Mouse (Mus musculus) spleen, embryonic (tissue): ENCODE measurements around the gene Foxn1.

ENCODE experiments used
- CTCF ChIA-PET: fragments of 350-600 bp; sonication (Branson Sonifier 250); formaldehyde crosslinking; loops from one replicate; lab custom pipeline; 2022; lab: Charles Lee

Foxn1 gene

DNA sequence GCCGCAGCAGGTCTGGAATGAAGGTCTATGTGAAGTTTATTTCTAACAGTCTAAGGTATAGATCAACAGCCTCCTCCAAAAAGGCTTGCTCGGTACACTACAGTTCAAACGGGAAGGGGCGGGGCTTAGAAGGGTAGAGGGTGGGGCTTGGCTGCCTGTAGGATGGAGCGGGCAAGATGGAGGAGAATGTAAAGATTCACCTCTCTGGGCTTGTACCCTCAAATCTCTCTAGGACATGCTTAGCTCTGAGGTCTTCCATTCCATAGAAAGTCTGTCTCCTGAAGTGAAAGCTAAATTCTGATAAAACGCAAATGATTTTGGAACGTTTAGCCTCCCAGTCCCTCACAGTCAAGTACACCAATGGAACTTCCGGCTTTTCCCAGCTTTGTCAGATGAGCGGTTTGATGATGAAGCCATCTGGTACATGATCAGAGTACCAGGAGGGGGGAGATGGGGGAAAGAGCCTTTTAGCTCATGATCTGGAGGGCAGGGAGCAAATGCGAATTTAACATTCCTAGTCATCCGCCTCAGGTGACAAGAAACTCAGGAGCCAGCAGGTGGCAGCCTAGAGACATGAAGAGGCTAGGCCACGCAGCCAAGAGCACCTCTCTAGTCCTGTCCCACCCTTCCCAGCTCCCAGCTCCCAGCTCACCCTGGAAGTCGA, 26.1 kb downstream of the Foxn1 start:
- CTCF ChIA-PET: interaction anchor here (1.0 to 1.1 kb wide), 2 partner anchors 34 to 37 kb away, joined by 5 read pairs; no protein-coding TSS in a partner anchor

DNA sequence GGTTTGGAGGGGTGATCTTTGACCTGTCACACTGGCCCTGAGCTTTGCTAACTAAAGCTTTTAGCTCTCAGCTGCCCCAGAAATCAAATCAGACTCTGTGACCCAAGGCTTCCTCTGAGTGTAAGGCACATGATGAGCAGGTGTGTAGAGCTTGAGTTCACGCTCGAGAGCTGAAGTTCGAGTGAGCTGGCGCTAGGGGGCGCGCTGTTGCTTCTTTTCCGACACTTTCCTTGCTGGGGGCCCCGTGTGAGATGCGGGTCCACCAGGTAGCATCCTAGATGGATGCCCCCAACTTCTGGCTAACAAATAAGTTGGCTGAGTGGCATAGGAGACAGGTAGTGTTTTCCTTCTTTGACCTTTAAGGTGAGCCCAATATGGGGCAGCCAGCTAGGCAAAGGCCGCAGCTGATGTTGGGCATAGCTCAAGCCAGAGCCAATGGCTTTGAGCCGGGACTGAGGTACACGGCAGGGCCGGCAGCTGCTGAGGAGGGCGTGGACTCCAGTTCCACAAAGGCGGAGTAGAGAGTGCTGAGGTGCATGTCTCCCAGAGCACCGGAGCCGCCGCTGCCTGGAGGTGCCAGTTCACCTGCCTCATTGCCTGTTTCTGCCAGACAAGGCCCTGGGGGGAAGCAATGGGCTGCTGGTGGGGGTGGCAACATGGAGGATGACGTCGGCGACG, 27.9 kb downstream of the Foxn1 start:
- CTCF ChIA-PET: interaction anchor here (0.7 to 1.2 kb wide), 2 partner anchors 41 to 53 kb away, joined by 3 to 5 read pairs; no protein-coding TSS in a partner anchor

DNA sequence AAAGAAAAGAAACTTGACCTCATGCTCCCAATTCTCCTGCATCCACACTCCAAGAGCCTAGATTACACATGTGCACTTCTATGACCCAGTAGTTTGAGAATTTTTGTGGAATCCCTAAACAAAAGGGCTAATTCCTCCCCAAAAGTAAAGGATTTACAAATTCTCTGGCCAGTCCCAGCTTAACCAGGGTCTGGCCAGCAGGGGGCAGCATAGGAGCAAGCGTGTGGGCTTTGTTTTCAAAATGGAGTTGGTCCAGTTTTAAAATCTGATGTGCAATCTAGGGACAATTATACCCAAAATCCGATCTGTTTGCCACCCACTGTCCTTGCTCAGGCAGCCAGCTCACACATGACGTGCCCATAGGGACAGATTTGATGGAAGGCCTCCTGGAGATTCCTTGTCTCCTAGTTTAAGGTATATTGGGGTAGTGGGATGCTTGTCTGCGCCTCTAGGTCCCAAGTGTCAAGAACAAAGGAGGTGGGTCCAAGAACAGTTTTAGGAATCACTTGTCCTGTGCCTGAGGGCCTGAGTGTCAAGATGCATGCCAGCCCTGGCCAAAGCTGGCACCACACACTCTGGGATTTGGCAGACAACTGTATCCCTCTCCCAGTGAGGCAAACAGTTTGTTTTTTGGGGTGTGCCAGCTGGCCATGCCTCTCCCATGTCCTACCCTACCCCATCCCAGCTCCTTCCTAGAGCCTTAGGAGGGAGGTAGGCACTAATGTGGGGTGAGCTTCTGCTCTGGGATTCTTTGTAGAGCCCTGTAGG, 30.7 kb downstream of the Foxn1 start:
- CTCF ChIA-PET: interaction anchor here (0.7 to 1.6 kb wide), 4 partner anchors 9 to 1578 kb away, joined by 3 to 4 read pairs (median 3); no protein-coding TSS in a partner anchor

DNA sequence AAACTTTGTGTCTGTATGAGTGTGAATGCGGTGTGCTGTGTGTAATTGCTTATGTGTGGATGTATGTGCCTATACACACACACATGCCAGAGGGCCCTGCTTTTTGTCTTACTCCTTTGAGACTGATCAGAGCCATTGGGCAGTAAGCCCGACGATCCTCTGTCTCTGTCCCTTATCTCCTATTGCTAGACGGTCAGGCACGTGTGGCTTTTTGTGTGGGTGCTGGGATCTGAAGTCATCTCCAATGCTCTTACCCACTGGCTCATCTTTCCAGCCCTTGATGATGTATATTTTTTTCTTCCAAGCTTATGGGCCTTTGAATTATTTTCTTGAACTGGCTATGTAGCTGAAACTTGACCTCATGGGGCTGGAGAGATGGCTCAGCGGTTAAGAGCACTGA, 31.5 kb downstream of the Foxn1 start:
- CTCF ChIA-PET: interaction anchor here (0.6 to 1.6 kb wide), 2 partner anchors 10 to 52 kb away, joined by 3 to 4 read pairs; no protein-coding TSS in a partner anchor

DNA sequence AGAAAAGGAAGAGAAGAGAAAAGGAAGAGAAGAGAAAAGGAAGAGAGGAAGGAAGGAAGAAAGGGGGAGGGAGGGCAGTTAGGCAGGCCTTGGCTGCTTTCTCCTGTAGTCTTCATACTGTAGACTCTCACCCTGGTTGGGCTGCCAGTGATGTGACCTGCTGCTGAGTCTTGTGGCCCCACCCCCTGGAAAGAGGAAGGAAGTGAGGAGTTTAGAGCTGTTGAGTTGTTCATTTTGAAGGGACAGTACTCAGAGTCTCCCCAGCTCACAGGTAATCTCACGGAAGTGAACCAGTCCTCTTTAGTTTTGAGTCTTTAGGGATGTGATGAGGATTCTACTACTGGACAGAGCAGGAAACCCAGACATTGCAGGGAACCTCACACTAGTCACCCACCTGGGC, 33.3 kb downstream of the Foxn1 start:
- CTCF ChIA-PET: interaction anchor here (0.7 to 1.1 kb wide), 2 partner anchors 46 to 1322 kb away, joined by 3 to 4 read pairs; no protein-coding TSS in a partner anchor

DNA sequence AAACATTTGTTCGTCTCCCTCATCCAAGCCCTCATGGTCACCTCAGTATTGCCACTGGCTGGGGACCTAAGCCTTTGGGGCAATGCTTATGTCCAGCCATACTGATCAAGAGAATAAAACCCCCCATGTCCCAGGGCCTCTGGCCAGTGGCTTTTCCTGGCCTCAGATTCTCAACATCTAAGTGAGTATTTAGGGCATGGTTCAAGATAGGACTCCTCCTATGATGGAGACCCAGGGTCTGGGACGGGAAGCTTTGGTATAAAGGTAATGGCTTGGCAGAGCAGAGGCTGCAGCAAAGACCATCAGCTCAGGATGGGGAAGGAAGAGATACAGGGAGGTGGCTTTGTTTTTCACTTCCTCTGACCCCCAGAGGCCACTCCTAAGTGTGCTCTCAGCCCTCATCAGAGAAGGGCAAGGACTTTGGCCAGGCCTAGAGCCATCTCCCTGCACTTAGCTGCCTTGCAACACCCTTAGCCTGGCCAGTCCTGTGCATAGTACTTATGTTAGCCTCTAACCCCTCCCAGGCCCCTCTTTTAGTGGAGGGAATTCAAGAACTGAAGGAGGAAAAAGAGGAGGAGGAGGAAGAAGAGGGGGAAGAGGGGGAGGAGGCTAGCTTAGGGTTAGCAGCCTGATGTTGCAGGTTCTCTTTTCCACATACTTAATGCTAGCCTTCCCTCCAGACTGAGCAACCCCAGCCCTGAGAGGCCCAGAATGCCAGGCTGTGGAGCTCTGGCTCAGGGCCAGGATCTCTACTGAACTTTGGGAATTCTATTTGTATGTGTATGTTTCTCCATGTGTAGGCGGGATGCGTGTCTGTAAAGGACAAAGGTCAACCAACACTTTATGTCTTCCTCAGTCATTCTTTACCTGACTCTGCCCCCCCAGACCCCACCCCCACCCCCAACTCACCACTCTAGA, 36.7 kb downstream of the Foxn1 start:
- CTCF ChIA-PET: interaction anchor here (0.6 kb wide), 2 partner anchors 1439 to 1725 kb away, joined by 3 read pairs; no protein-coding TSS in a partner anchor

DNA sequence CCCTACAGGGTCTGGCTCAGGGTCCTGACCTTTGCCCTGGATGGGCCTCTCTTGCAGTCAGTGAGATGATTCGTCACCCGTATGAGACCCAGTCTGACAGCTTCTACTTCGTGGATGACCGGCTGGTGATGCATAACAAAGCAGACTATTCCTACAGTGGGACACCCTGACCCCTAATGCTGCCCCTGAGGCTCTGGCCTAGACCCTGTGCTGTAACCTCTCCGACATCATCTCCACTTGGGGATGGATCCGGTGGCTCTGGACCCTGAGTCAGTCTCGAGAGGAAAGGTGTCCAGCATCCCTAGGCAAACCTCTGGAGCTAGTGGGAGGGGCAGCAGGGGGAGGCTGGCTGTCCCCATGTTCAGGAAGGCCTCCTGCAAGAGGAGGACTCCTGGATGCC, 37.9 kb downstream of the Foxn1 start:
- CTCF ChIA-PET: no interaction called here

DNA sequence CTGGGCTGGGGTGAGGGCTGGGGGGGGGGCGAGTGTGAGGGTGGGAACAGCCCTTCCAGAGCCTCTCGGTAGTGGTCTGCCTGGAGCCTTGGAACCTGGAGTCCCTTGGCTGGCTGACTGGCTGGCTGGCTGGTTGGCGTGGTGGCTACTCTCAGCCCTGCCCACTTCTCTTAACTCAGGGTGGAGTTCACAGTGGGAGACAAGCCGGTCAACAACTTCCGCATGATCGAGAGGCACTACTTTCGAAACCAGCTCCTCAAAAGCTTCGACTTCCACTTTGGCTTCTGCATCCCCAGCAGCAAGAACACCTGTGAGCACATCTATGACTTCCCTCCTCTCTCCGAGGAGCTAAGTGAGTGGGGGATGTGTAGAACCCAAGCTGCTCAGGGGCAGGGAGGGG, 38.5 kb downstream of the Foxn1 start:
- CTCF ChIA-PET: no interaction called here

DNA sequence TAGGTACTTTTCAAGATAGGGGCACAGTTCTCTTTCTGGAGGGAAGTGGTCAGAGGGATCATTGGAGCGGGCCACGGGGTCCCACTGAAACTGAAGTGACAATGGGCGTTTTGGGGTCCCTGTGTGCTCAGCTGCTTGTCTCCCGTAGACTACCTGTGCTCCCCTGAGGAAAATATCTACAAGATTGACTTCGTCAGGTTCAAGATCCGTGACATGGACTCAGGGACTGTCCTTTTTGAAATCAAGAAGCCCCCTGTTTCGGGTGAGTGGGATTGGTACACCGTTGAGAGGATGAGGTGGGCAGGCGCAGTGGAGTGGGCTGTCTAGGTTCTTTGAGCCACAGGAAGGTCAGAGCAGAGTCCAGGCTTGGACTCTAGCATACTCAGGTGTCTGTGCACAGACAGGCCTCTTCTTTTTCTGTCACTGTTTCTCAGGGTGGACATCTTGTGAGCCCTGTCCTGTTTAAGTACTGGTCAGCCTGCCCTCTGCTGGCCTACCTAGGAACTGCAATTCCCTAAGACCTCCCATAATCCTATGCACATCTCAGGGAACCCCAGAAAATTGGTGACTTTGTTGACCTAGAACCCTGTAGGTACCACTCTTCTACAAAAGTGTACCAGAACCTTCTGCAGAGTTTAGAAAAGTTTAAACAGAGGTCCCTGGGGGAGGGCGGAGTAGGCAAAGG, 39.1 kb downstream of the Foxn1 start:
- CTCF ChIA-PET: interaction anchor here (1.0 to 1.1 kb wide), 2 partner anchors 10 to 26 kb away, joined by 3 to 8 read pairs; no protein-coding TSS in a partner anchor

DNA sequence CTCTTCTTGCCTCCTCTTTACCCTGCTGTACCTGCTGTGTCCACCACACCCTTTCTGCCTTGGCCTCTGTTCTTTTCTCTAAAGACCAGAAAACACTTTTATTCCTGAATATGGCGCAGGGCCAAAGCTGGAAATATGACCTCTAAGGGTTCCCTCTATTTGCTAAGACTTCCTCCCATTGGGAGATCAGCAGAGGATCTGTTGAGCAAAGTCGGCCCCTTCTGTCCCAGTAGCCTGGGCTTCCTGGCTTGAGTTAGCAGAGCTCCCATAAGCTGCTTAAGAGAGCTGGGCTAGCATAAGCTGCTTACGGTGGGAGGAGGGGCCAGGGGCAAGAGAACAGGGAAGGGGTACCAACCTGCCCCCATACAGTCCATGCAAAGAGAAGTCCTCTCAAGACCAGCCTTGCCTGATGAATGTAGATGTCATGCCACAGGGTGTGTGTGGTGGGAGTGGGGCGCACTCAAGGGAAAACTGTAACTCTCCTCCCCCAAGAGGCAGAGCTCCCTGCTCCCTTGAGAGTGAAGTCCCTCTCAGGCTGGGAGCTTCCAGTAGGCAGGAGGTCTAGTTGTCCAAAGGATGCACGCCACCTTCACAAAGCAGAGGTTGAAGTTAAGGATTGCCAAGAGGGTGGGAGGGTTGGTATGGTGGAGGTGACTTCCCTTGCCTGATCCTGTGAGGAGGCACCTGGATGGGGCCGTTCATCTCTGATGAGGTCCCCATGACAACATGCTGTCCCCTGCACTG, 39.9 kb downstream of the Foxn1 start:
- CTCF ChIA-PET: interaction anchor here (0.6 to 1.1 kb wide), 3 partner anchors 10 to 1602 kb away, joined by 3 to 8 read pairs (median 5); no protein-coding TSS in a partner anchor

DNA sequence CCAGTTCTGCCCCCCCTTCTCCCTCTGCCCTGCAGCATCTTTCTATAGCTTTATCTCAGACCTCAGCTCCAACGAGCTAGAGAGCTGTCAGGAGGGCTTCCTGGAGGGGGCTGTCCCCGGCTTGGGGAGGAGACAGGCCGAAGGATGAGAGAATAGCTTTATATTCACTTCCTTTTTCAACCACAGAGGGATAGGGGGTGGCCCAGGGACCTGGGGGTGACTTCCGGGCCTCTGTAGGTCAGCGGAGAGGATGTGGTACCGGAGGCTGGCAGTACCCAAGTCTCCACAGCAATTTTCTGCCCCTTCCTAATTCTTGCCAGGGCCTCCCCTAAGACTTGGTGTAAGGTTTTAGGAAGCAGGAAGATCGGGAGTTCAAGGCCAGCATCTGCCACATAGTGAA, 40.6 kb downstream of the Foxn1 start:
- CTCF ChIA-PET: interaction anchor here (1.1 kb wide), 1 partner anchor 9 kb away, joined by 3 read pairs; no protein-coding TSS in a partner anchor

DNA sequence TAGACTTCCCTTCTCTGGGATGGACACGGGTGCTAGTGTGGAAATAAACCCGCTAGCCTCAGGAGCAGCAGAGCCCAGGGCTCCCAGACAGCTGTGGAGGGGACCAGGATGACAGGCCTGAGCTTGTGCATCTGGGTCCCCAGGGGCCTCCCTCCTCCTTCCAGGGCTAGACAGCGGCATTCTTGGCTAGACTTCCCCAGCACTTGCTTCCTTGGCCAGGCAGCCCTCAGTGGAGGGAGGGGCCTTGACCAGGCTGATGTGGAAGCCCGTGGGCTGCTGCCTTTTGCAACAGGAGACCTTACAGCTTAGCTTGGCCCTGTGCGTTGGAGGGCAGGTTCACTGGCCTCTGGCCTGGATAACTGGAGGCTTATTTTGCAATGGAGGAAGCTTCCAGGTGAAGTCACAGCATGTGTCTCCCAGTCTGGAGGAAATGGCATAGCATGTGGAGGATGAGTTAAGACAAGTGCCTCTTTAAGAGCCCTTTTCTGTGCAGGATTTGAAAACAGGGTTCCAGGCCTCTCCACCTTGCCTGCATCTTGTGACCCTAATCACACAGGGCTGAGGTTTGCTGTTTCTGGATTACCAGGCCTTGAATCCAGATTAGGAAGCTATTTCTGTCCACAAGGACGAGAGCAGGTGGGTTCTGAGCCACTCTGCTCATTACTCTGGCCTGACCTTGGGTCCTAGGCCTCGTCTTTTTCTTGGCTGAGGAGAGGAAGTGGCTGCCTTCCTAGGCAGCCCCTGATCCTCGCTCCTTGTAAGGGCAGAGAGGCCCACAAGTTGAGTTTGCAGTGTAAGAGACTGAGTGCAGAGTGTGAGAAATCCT, 41.3 kb downstream of the Foxn1 start:
- CTCF ChIA-PET: interaction anchor here (0.5 to 1.1 kb wide), 2 partner anchors 10 to 23 kb away, joined by 3 to 4 read pairs; no protein-coding TSS in a partner anchor

DNA sequence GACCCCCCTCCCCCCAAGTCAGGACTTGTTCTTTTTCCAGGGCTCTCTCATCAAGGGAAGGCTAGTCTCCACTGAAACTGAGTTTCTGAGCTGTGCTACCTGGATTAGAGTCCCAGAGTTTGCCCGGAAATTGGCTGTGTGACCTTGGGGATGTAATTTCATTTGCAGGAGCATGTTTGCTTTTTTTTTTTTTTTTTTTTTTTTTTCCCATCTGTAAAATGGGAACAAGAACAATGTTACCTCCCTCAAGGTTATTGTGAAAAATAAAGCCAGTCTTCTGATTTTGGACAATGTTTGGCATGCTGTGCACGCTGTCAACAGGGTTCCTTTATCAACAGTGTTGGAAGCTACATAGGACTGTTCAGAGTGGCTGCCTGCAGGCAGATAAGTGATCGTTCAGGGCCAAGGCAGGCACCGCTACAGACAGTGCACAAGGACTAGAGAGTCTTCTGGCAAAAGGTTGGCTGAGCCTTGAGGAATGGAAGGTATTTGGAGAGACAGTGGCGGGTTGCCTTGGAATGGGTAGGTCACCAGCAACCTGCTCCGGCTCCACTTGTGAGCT, 41.9 kb downstream of the Foxn1 start:
- CTCF ChIA-PET: interaction anchor here (0.5 to 1.1 kb wide), 2 partner anchors 10 to 22 kb away, joined by 3 to 4 read pairs; no protein-coding TSS in a partner anchor

DNA sequence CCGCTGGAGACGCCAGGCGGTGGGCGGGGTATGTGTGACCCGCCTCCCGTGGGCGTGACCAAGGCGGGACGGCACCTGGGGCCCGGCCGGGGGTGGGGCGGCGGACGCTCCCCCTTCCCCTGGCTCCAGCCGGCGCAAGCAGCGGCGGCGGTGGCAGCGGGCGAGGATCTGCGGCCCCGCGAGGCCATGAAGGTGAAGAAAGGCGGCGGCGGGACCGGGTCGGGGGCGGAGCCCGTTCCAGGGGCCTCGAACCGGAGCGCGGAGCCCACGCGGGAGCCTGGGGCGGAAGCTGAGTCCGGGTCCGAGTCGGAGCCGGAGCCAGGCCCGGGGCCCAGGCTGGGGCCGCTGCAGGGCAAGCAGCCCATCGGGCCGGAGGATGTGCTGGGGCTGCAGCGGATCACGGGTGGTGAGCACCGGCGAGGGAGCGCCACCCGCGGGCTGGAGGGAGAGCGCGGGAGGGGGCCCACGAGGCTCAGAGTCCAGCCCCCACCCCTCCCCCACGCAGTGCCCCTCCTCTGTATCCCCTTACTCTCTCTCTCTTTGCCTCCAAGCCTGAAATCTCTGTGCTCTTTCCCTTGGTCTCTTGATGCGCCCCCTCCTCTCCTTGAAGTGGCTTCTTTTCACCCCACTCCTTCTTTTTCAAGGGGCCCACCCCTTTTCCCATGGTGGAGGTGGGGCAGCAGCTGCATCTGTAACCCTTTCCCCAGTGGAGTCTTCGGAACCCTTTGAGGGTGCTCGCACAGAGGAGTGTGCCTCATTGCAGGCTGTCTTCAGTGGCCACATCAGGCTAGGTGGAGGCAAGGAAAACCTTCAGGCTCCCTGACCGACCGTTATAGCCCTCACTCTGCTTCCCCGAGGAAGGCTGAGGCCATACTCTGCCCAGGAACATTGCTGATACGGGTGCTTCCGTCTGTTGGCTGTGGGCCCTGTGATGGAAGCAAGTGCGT, 42.7 kb downstream of the Foxn1 start, which contains the start of gene Unc119:
Gene Unc119, plus strand, starts transcription at position 102 of the 947 bp plus-strand sequence.
- CTCF ChIA-PET: no interaction called here

DNA sequence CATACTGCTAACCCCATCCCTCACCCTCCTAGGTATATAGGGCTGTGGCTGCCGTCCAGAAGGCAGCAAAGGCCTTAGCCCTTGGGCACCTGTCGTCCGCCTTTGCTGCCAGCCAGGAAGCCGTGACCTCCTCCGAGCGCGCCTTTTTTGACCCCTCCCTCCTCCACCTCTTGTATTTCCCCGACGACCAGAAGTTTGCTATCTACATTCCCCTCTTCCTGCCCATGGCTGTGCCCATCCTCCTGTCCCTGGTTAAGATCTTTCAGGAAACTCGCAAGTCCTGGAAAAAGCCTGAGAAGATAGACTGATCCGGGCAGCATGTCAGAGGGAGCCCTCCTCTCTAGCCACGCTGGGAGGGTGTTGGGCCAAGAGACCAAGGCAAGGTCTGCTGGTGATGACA, 44.7 kb downstream of the Foxn1 start:
- CTCF ChIA-PET: interaction anchor here (0.6 kb wide), 1 partner anchor 15 kb away, joined by 3 read pairs; no protein-coding TSS in a partner anchor

DNA sequence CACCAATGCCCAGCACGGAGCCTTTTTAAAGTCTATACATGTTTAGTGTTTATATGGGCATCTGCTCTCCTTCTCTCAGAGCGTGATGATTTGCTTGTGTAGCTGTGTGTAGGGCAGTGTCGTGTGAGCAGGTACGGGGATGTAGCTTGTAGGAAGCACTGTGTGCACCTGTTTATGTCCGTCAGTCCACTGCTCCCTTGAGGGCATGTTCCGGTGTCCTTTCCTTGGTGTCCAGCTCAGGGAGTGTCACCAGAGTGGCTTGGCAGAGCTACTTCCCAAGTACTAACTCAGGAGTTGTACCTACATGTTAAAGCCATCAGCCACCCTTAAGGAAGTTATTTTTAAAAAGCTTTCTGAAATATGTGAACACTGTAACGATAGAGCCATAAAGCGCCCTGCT, 49.3 kb downstream of the Foxn1 start:
- CTCF ChIA-PET: interaction anchor here (0.7 kb wide), 1 partner anchor 13 kb away, joined by 12 read pairs; no protein-coding TSS in a partner anchor
